Mouse (Mus musculus): ENCODE measurements around the gene Tiam2.

Tiam2 gene

GRCm38 (mm10) chr17:3558356-3558870 lies 232.0 kb downstream of the Tiam2 start:
- in situ Hi-C loops (cut with MboI) = no loop called here

- in situ Hi-C loops (cut with MboI) = no loop called here
Measured at GRCm38 (mm10) chr17:3560534-3560933, 234.2 kb downstream of the Tiam2 start.

GRCm38 (mm10) chr17:3562405-3562804 lies 236.0 kb downstream of the Tiam2 start:
- in situ Hi-C loops (cut with MboI) = no loop called here

DNA sequence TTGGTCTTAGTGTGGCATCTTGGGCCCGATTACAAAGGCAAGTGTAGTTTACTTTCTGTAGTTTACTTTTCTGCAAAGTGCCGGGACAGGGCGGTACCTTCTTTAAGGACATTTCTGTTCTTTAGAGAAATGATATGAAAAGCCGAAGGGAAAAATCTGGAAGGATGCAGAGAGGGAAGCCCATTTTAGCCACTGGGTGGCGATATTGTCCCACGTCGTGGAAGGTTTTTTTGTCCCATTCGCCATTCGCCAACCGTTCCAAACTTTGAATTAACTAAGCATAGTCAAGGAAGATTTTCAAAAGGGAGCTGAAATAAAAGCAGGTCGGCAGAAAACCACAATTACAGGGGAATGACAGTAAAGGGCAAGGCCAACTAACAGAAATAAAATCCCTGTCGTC lies 244.5 kb downstream of the Tiam2 start:
- in situ Hi-C loops (cut with MboI) = no loop called here

Measured in mature B cell (primary cell).